Mouse (Mus musculus) ES-Bruce4 (cell line): ENCODE measurements at regions not wholly inside any gene's neighbourhood (a gene's known extent, or its start where the extent isn't known, plus 50 kb on each side); places are given as distances from the start of the nearest gene placed in this dataset.

Source experiments
- CTCF ChIP-seq: IDR thresholded peaks from one replicate; pipeline ENCODE4 v1.8.1; 2011; ENCODE audit warnings: low read depth, low read length
- EP300 ChIP-seq: IDR thresholded peaks from 2 replicates; pipeline ENCODE4 v1.6.1; 2011; ENCODE audit warnings: low read depth, low read length; ENCODE audit not compliant: insufficient read depth
- POLR2A ChIP-seq: IDR thresholded peaks from one replicate; pipeline ENCODE4 v1.8.1; 2011; ENCODE audit warnings: low read length; ENCODE audit not compliant: insufficient read depth

DNA sequence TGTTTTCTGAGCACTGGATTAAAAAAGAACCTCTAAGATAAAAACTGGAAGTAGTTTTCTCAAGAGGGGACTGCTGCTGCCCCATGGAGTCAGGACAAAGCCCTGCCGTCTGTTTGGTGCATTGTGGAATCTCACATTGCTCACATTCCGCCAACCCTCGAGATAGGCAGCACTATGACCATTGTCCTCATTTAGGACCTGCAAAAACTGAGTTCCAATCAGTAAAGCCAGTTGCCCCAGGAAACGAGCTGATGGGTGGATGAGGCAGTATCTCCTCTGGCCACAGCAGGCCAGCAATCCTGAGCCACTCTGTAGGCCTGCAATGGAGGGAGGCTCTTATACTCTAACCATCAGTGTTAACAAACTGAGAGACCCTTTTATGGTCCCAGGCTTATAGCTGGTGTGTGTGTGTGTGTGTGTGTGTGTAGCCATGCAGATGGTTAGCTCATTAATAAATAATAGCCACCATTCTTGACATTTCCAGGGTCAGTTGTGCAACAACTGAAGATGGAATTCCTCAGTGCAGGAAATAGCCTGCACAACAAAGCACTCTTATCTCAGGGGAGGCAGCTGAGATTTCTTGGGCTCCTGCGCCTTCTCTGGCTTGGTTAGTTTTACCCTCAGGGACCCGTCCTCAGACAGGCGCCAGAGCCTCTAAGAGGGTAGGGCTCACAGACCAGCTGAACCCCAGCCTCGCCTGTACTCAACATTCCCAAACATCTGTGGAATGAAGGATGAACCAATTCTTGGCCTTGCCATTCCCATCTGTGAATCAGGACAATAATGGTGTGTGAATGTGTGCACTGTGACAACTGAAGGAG is 52.4 kb upstream of the Mycn start:
- TF ChIP-seq CTCF (no peak), POLR2A (no peak), EP300 (no peak)
